Mouse (Mus musculus): ENCODE measurements at regions not wholly inside any gene's neighbourhood (a gene's known extent, or its start where the extent isn't known, plus 50 kb on each side); places are given as distances from the start of the nearest gene placed in this dataset.

DNA sequence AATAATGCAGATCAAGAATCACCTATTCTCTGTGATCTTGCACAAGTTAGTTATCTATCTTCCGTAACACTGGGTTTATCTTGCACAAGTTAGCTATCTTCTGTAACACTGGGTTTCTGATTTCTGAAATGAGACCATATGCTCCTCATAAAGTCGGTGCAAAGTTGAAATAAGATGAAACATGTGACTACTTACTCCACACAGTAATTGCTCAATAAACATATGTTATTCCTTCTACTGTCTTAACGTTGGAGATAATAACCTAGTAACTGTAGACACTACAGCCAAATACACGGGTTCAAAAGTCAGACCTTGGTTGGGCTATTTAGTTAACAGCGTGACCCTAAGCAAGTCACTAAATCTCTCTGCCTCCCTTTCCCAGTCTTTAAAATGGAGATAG is 65.8 kb upstream of the Atp11b start:
- in situ Hi-C loops (cut with MboI; ENCODE audit: low pct_unique_long_range_greater_than_20kb), result no loop called here
- CTCF ChIA-PET, result interaction anchor here (1.0 to 2.3 kb wide), 4 partner anchors 11 to 372 kb away, joined by 3 to 11 read pairs (median 4); no protein-coding TSS in a partner anchor
- peaks cover 17% of the 10 kb centered on the region for H3K27me3 ChIP-seq
- no peak for ATAC-seq
- POLR2A ChIA-PET, result no interaction called here
- TF ChIP-seq CTCF (IDR thresholded peaks at IDR 0.05), result no peak
- DNase-seq (ENCODE audit: low read depth, low spot score), result no peak

GRCm38 (mm10) chr3:35688781-35689180 is 65.1 kb upstream of the Atp11b start:
- peak; percentile 85 for TF ChIP-seq CTCF (IDR thresholded peaks at IDR 0.05)
- in situ Hi-C loops (cut with MboI; ENCODE audit: low pct_unique_long_range_greater_than_20kb), result no loop called here
- CTCF ChIA-PET, result interaction anchor here (0.7 to 2.3 kb wide), 13 partner anchors 9 to 883 kb away, joined by 3 to 11 read pairs (median 3); partner anchors contain the start of gene Ccna2
- POLR2A ChIA-PET, result no interaction called here
- peaks cover 17% of the 10 kb centered on the region for H3K27me3 ChIP-seq
- peak; percentile 9 for DNase-seq (ENCODE audit: low read depth, low spot score)
- peak; percentile 77 for ATAC-seq

DNA sequence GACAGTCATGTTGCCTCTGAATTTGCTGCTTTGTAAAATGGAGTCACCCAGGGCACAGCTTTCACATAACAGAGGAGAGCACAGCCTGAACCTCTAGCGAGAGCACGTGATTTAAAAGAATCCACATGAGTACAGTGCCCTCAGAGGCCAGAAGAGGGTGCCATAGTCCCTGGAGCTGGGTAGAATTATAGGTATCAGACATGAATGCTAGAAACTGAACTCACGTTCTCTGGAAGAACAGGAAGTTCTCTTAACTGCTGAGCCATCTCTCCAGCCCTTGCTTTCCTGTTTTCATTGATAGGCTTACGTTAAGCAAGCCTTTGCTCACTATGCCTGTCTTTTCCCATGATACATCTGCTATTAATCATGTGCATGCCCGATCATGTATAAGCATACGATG is 60.9 kb upstream of the Atp11b start:
- ATAC-seq (peak; percentile 98), DNase-seq (ENCODE audit: low read depth, low spot score) (peak; percentile 38)
- ChIA-PET CTCF (interaction anchor here (0.6 to 1.6 kb wide), 5 partner anchors 28 to 371 kb away, joined by 3 read pairs; partner anchors contain the start of gene Mccc1), POLR2A (no interaction called here)
- peaks cover 9% of the 10 kb centered on the region for H3K27me3 ChIP-seq
- in situ Hi-C loops (cut with MboI; ENCODE audit: low pct_unique_long_range_greater_than_20kb), result loop anchor here (5.0 kb wide), 3 partner anchors 269 to 444 kb away; no protein-coding TSS in a partner anchor
- TF ChIP-seq CTCF (IDR thresholded peaks at IDR 0.05), result peak; percentile 96

DNA sequence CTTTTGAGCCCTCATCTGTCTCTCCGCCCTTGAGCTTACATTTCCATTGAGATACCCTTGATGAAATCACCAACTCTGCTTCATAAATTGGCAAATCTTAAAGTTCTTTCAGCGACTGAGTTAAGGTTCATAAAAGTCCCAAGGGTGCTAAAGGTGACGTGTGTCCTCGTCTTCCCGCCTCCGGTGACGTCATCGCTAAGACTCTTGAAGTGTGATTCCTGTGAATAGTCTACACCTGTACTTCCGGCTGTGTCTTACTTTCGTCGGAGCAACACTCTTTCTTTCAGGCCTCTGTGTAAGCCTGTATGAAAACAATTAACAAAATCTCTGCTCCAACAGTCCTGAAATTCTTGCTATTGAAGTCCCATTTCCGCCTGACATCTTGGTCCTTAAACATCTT is 60.4 kb upstream of the Atp11b start:
- in situ Hi-C loops (cut with MboI; ENCODE audit: low pct_unique_long_range_greater_than_20kb), result loop anchor here (5.0 kb wide), 3 partner anchors 269 to 444 kb away; no protein-coding TSS in a partner anchor
- ChIA-PET POLR2A (no interaction called here), CTCF (interaction anchor here (1.3 to 1.6 kb wide), 3 partner anchors 27 to 358 kb away, joined by 3 read pairs; no protein-coding TSS in a partner anchor)
- no peak for TF ChIP-seq CTCF (IDR thresholded peaks at IDR 0.05)
- peaks cover 9% of the 10 kb centered on the region for H3K27me3 ChIP-seq
- DNase-seq (ENCODE audit: low read depth, low spot score) (no peak), ATAC-seq (no peak)

- POLR2A ChIA-PET, result no interaction called here
- no peak for TF ChIP-seq CTCF (IDR thresholded peaks at IDR 0.05)
- CTCF ChIA-PET, result interaction anchor here (1.3 kb wide), 1 partner anchor 27 kb away, joined by 3 read pairs; no protein-coding TSS in a partner anchor
- ATAC-seq (no peak), DNase-seq (ENCODE audit: low read depth, low spot score) (no peak)
- in situ Hi-C loops (cut with MboI; ENCODE audit: low pct_unique_long_range_greater_than_20kb), result loop anchor here (5.0 kb wide), 3 partner anchors 268 to 443 kb away; no protein-coding TSS in a partner anchor
- peaks cover 13% of the 10 kb centered on the region for H3K27me3 ChIP-seq
These were observed 59.7 kb upstream of the Atp11b start for GRCm38 (mm10) chr3:35694241-35694640.

DNA sequence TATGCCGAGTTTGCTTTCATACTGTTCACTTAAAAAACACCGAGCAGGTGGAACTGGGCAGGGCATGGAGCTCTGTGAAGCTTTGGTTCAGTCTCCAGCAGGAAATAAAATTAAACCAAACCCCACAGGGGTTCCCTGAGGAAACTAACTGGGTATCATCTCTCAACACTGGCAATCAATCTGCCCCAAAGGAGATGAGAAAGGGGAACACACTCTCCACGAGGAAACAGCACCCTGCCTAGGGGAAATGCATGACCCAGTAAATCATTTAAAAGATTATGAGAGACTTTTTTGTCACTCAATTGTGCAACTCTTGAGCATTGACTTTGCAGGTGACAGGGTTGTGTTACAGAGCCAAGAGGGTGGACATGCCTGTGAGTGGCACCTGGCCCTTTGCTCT is 58.0 kb upstream of the Atp11b start:
- DNase-seq (ENCODE audit: low read depth, low spot score) (no peak), ATAC-seq (no peak)
- TF ChIP-seq CTCF (IDR thresholded peaks at IDR 0.05), result no peak
- in situ Hi-C loops (cut with MboI; ENCODE audit: low pct_unique_long_range_greater_than_20kb), result no loop called here
- ChIA-PET CTCF (interaction anchor here (1.1 kb wide), 1 partner anchor 104 kb away, joined by 3 read pairs; no protein-coding TSS in a partner anchor), POLR2A (no interaction called here)
- H3K27me3 ChIP-seq, result peaks cover 19% of the 10 kb centered on the region

- H3K27me3 ChIP-seq, result peaks cover 25% of the 10 kb centered on the region
- DNase-seq (ENCODE audit: low read depth, low spot score) (no peak), ATAC-seq (no peak)
- no peak for TF ChIP-seq CTCF (IDR thresholded peaks at IDR 0.05)
- CTCF ChIA-PET, result interaction anchor here (1.8 kb wide), 1 partner anchor 10 kb away, joined by 6 read pairs; no protein-coding TSS in a partner anchor
- in situ Hi-C loops (cut with MboI; ENCODE audit: low pct_unique_long_range_greater_than_20kb), result no loop called here
- POLR2A ChIA-PET, result no interaction called here
These were observed 54.6 kb upstream of the Atp11b start for GRCm38 (mm10) chr3:35699266-35699665.

- ChIA-PET POLR2A (no interaction called here), CTCF (interaction anchor here (1.8 kb wide), 1 partner anchor 11 kb away, joined by 6 read pairs; no protein-coding TSS in a partner anchor)
- H3K27me3 ChIP-seq, result peaks cover 23% of the 10 kb centered on the region
- TF ChIP-seq CTCF (IDR thresholded peaks at IDR 0.05), result no peak
- in situ Hi-C loops (cut with MboI; ENCODE audit: low pct_unique_long_range_greater_than_20kb), result no loop called here
- DNase-seq (ENCODE audit: low read depth, low spot score), result no peak
- ATAC-seq, result no peak
These were observed 53.9 kb upstream of the Atp11b start for GRCm38 (mm10) chr3:35699979-35700378.

GRCm38 (mm10) chr3:35703528-35704327 is 50.2 kb upstream of the Atp11b start:
- no peak for DNase-seq (ENCODE audit: low read depth, low spot score)
- POLR2A ChIA-PET, result no interaction called here

More at GRCm38 (mm10) chr3:35703528-35704327, 50.2 kb upstream of the Atp11b start:
- CTCF ChIA-PET, result no interaction called here
- H3K27me3 ChIP-seq, result peaks cover 18% of the 10 kb centered on the region
- in situ Hi-C loops (cut with MboI; ENCODE audit: low pct_unique_long_range_greater_than_20kb), result no loop called here
- no peak for ATAC-seq
- no peak for TF ChIP-seq CTCF (IDR thresholded peaks at IDR 0.05)
